Mouse (Mus musculus): Measurements from ENCODE around the gene 1700030K09Rik. TPM values are rescaled to one million over a fixed set of nuclear protein-coding genes. Genes with fewer than 3 reads are reported as not detected.

1700030K09Rik gene
- polyA plus RNA-seq (2014; fragmentation: Illumina TruSeq; extraction: RNeasy Lipid Tissue Mini Kit (QIAGEN cat#74804); ENCODE audit: low read depth, low replicate concordance) = 0.26 TPM

DNA sequence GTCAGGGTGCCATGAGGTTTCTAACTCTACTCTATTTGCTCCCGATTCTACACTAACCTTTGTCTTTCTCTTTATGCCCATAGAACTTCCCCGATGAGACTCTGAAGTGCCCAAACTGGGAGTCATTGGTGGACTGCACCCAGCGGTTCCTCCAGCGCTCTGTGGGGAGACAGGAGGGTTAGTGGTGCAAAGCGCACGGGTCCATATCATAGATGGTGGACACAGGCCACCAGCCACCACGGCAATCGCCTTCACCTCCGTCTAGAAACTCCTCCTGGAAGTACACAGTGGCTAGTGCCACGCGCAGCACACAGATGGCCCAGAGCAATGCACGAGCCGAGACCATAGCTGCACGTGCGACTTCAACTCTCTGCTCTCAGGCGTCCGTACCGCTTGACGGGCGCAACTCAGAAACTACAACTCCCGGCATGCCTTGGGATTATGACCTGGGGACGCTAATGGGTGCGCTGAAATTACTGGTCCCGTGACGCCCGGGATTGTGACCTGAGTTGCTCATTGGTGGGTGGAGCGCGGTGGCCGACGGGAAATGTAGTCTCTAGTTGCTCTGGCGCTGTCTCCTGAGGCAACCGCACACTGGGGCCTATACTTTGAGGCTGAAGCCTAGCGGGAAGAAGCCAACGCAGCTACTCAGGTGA is at the start of gene 1700030K09Rik, which contains the start of gene Calr3:
1700030K09Rik (plus strand) TSS at position 543 of the 656 bp plus-strand sequence.
Calr3 (minus strand) TSS at position 533 of the 656 bp plus-strand sequence.

DNA sequence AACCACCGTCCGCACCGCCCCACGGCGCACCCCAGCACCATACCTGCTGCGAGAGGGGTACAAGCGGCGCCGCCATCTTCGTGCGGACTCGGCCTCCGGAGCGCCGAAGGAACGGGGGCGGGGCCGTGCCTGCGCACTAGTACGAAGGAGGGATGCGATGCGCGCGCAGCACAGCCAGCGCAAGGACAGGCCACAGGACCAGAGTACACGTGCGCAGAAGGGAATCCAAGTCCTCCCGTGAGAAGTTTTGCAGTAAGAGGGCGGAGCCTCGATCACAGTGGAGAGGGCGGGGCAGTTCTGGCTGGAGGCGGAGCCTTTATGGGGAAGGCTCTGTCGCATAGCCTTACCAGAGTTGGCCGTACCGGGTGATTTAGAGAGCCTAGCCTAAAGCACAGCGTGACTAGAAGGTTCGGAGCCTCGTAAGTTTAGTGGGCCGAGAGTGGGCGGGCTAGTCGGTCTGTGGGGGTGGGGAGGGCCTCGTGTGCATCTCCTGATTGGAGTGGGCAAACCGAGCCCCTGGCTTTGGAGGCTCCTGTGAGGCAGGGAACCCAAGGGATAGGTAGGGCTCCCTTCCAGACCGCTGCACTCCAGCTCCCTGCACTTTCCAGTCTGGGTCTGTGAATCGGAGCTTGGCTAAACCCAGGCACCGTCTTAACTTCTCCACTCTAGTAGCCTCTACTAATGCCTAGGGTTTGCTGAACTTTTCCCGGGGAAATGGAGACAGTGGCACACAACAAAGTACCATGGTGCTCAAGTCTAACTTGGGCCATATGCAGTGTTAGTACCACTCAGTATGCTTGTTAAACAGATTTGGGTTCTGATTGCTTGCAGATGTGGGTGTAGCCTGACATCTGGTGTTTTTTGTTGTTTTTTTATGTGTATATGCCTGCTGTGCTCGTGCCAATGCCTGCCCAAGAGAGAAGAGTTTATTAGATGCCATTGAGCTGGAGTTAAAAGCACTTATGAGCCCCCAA is 22.0 kb upstream of the 1700030K09Rik start, which contains the start of gene Eps15l1:
Eps15l1 (minus strand) TSS at position 99 of the 974 bp plus-strand sequence.

DNA sequence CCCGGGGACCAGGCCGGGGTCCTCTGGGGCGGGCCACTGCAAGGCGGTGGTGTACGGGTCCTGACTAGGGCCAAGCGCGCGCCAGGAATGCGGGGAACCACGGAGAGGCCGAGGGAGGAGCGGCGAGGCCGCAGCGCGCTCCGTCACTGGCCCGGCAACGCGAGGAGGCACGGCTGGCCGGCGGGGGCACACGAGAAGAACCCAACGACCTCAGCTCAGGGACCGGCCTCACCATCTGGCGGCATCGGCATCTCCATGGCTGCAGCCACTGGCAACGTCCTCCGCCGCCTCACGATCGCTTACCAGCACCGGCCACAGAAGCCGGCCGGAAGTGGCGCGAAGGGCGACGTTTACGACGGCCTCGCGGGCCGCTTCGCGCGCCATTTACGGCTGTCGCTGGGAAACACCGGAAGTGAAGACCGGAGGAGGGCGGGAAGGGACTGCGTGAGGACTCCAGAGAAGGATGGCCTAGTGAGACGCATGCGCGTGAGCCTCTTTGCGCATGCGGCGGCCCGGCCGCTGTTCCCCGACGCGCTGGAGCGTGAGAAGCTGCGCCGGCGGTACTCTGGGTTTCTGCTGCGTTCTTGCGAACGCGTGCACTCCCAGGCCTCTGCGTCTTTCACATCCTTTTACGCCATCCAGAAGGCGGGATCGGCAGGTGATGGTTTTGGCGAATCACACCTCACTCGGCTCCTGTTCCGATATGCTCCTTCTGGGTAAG is 31.3 kb downstream of the 1700030K09Rik start, which contains the start of gene Cherp:
Cherp (minus strand) TSS at position 401 of the 721 bp plus-strand sequence.

DNA sequence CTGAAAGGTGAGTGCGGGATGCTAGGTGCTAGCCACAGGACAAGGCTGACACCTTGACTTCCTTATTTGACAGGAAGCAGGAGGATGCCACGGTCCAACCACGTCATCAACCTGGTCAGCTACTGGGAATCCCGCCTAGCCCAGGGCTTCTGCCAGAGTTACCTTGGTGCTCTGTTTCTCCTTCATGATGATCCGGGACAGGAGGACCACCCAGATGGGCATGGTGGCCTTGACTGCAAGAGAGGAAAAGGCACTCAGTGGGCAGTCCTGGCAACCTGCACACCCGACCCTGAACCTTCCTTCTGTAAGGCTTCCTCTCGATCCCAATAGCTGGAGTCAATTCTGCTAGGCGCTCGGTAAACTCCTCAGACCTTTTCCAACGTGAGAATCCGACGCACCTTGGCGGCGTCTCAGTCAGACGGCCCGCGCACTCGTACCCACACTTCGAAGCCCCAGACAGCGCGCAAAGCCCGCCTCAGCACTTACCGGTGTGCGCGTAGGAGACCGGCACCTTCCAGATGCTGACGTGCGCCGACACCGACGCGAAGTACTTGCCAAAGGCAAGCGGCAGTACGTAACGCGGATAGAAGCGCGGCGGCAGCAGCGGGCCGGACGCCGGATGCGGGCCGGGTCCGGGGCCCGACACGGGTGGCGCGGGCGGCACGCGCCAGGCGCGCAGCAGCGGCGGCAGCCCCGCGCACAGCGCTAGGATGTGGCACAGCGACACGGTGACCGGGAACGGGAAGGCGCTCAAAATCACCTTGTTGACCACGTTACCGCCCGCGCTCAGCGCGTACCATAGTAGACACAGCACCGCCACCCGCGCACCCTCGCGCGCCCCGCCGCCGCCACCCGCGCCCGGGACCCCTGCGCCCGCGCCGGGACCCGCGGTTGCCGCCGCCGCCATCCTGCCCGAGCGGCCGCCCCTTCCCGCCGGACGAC is 48.3 kb downstream of the 1700030K09Rik start, which contains the start of gene Slc35e1:
Slc35e1 (minus strand) TSS at position 935 of the 942 bp plus-strand sequence.

Other genes with a start within 250 kb of the 1700030K09Rik start
- gene Cib3, start 231.0 kb upstream of the 1700030K09Rik start, polyA plus RNA-seq (2014; fragmentation: Illumina TruSeq; extraction: RNeasy Lipid Tissue Mini Kit (QIAGEN cat#74804); ENCODE audit: low read depth, low replicate concordance) = 2.5 TPM
- gene Gm11034, start 230.2 kb upstream of the 1700030K09Rik start, polyA plus RNA-seq (2014; fragmentation: Illumina TruSeq; extraction: RNeasy Lipid Tissue Mini Kit (QIAGEN cat#74804); ENCODE audit: low read depth, low replicate concordance) = not detected
- gene Fam32a, start 224.2 kb upstream of the 1700030K09Rik start, polyA plus RNA-seq (2014; fragmentation: Illumina TruSeq; extraction: RNeasy Lipid Tissue Mini Kit (QIAGEN cat#74804); ENCODE audit: low read depth, low replicate concordance) = 15.1 TPM
- gene Ap1m1, start 203.9 kb upstream of the 1700030K09Rik start, polyA plus RNA-seq (2014; fragmentation: Illumina TruSeq; extraction: RNeasy Lipid Tissue Mini Kit (QIAGEN cat#74804); ENCODE audit: low read depth, low replicate concordance) = 11.5 TPM
- gene Gm10282, start 138.6 kb upstream of the 1700030K09Rik start, polyA plus RNA-seq (2014; fragmentation: Illumina TruSeq; extraction: RNeasy Lipid Tissue Mini Kit (QIAGEN cat#74804); ENCODE audit: low read depth, low replicate concordance) = not detected
- gene Klf2, start 124.8 kb upstream of the 1700030K09Rik start, polyA plus RNA-seq (2014; fragmentation: Illumina TruSeq; extraction: RNeasy Lipid Tissue Mini Kit (QIAGEN cat#74804); ENCODE audit: low read depth, low replicate concordance) = 2.3 TPM
- gene Eps15l1, start 22.4 kb upstream of the 1700030K09Rik start, polyA plus RNA-seq (2014; fragmentation: Illumina TruSeq; extraction: RNeasy Lipid Tissue Mini Kit (QIAGEN cat#74804); ENCODE audit: low read depth, low replicate concordance) = 11.4 TPM
- 2.2 TPM for gene Calr3, start within 50 bp of the 1700030K09Rik start, polyA plus RNA-seq (2014; fragmentation: Illumina TruSeq; extraction: RNeasy Lipid Tissue Mini Kit (QIAGEN cat#74804); ENCODE audit: low read depth, low replicate concordance)
- gene Cherp, start 31.3 kb downstream of the 1700030K09Rik start, polyA plus RNA-seq (2014; fragmentation: Illumina TruSeq; extraction: RNeasy Lipid Tissue Mini Kit (QIAGEN cat#74804); ENCODE audit: low read depth, low replicate concordance) = 3.3 TPM
- 19.0 TPM for gene Slc35e1, start 48.7 kb downstream of the 1700030K09Rik start, polyA plus RNA-seq (2014; fragmentation: Illumina TruSeq; extraction: RNeasy Lipid Tissue Mini Kit (QIAGEN cat#74804); ENCODE audit: low read depth, low replicate concordance)
- gene Med26, start 104.4 kb downstream of the 1700030K09Rik start, polyA plus RNA-seq (2014; fragmentation: Illumina TruSeq; extraction: RNeasy Lipid Tissue Mini Kit (QIAGEN cat#74804); ENCODE audit: low read depth, low replicate concordance) = 0.69 TPM
- gene Smim7, start 127.2 kb downstream of the 1700030K09Rik start, polyA plus RNA-seq (2014; fragmentation: Illumina TruSeq; extraction: RNeasy Lipid Tissue Mini Kit (QIAGEN cat#74804); ENCODE audit: low read depth, low replicate concordance) = 30.5 TPM
- 0.29 TPM for gene Tmem38a, start 128.2 kb downstream of the 1700030K09Rik start, polyA plus RNA-seq (2014; fragmentation: Illumina TruSeq; extraction: RNeasy Lipid Tissue Mini Kit (QIAGEN cat#74804); ENCODE audit: low read depth, low replicate concordance)
- gene Nwd1, start 202.8 kb downstream of the 1700030K09Rik start, polyA plus RNA-seq (2014; fragmentation: Illumina TruSeq; extraction: RNeasy Lipid Tissue Mini Kit (QIAGEN cat#74804); ENCODE audit: low read depth, low replicate concordance) = not detected